Mouse (Mus musculus): ENCODE measurements around the gene Palm2.

DNA sequence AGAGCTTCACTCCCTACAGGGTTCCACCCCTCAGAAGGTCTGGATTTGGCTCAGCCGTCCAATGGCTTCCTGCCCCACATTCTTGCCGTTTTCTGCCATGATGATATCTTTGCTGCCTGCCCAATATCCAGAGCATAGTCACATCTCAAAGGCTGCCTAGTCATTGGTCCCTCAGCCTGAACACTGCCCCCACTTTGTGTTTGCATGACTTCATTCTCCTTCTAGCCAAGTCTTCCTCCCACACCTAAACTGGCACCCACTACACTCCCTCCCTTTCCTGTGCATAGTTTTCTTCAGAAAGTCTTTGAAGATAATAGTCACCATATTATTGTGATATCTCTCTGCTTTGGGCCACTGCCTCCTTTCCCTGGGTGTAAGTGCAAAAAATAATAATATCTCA is 123.1 kb downstream of the Palm2 start:
- no peak for TF ChIP-seq CTCF (IDR thresholded peaks at IDR 0.05; ENCODE audit: borderline replicate concordance, extremely low read depth, insufficient read depth, insufficient read length)
- no peak for TF ChIP-seq POLR2A (IDR thresholded peaks at IDR 0.05; ENCODE audit: borderline replicate concordance, extremely low read depth, insufficient read depth, insufficient read length, poor library complexity, severe bottlenecking)

All from brain, embryonic 14.5 days (tissue).